Mouse (Mus musculus) bone marrow, adult 2 months (tissue): ENCODE results near the gene Pakap.

Experiments used
- CTCF ChIP-seq: fragments of 200-500 bp; IDR thresholded peaks from 2 replicates; pipeline ENCODE4 v1.5.1; 2011; ENCODE audit warnings: low read length, control low read depth; ENCODE audit not compliant: control insufficient read depth, insufficient read depth
- POLR2A ChIP-seq: fragments of 200-500 bp; IDR thresholded peaks from 2 replicates; pipeline ENCODE4 v1.6.1; 2011; ENCODE audit warnings: low read depth, mild to moderate bottlenecking, control low read depth, low read length, borderline replicate concordance; ENCODE audit not compliant: control insufficient read depth

DNA sequence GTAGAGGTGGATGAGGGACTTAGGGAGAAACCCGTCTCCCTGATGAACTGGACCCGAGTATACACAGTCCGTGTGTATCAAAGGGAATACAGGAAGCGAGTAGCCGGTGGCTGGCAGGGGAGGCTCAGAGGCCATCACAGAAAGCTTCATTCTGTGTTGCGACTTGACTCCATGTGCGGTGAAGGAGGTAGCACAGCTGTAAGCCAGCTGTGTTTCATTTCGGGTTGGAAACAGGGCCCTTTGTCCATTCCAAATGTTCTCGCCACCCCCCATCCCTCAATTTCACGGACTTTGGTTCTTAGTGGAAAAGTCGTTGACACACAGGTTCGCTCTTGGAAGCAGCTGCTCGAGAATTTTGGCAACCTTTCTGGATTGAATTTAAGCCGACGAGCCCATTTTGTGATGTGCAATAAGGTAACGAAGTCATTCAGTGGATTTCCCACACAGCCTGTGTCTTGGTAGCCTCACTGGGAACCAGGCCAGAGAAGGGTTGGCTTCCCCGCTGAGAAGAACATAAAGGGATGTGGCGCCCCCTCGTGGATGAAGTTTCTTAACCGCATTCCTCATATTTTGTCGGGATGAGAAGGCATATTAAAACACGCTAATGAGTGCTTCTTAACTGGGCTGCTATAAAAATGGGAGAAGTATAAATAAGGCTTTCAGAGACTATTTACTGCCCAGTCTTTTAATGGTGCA lies 39.4 kb downstream of the Pakap start:
- peak; percentile 41 for TF ChIP-seq CTCF
- no peak for TF ChIP-seq POLR2A
